Mouse (Mus musculus) ES-E14 (cell line): Measurements from ENCODE around the gene Ctsc.

ENCODE experiments used
- CHD2 ChIP-seq: IDR thresholded peaks from 2 replicates; pipeline ENCODE4 v1.6.1; 2014; ENCODE audit warnings: mild to moderate bottlenecking, low read depth, low read length, inconsistent platforms
- HCFC1 ChIP-seq: IDR thresholded peaks from 2 replicates; pipeline ENCODE4 v1.6.1; 2012; ENCODE audit warnings: low read length, inconsistent platforms, borderline replicate concordance; ENCODE audit not compliant: insufficient read depth
- MAFK ChIP-seq: IDR thresholded peaks from 2 replicates; pipeline ENCODE4 v1.6.1; 2014; ENCODE audit warnings: mild to moderate bottlenecking, low read depth, low read length, inconsistent platforms; ENCODE audit not compliant: insufficient read depth
- ZC3H11A ChIP-seq: IDR thresholded peaks from 2 replicates; pipeline ENCODE4 v1.6.1; 2012; ENCODE audit warnings: low read depth, mild to moderate bottlenecking, inconsistent platforms, low read length, borderline replicate concordance
- ZNF384 ChIP-seq: IDR thresholded peaks from 2 replicates; pipeline ENCODE4 v1.6.1; 2012; ENCODE audit warnings: low read depth, low read length, inconsistent platforms

DNA sequence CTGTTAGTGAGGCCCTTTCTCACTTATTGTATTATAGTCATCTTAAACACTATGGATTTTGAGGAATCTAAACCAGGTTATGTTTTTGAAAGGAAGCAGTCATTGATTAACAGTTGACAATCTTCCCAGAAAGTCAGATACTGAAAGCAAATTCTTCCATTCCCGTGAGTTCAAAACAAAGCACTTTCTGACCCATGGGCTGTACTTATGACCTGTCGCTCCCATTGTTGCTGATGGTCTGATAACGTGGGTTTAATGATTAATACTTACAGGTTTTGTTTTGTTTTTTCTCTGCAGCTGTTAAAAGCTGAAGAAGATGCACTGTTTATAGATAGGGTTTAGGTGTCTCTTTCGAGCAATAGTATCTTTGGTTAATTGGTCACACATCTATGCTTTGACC, 27.9 kb downstream of the Ctsc start:
- no peak for TF ChIP-seq ZC3H11A
- TF ChIP-seq HCFC1 = no peak
- no peak for TF ChIP-seq CHD2
- no peak for TF ChIP-seq ZNF384
- TF ChIP-seq MAFK = no peak
